Mouse (Mus musculus): ENCODE results near the gene Olfr971. TPM values are rescaled to one million over a fixed set of nuclear protein-coding genes. Genes with fewer than 3 reads are reported as not detected.
"Not testable (repeated sequence)": the region's sequence is repeated elsewhere in the genome, so short reads cannot be mapped to it uniquely, and the experiment has no call there.

The Olfr971 gene
- polyA plus RNA-seq (2015; fragmentation: Nextera tagmentation; extraction: Ambion mirVana), result not detected in 2 replicates

GRCm38 (mm10) chr9:39836576-39836975, at the start of gene Olfr971:
Gene Olfr971 (plus strand): TSS chr9:39836876.
- not testable (repeated sequence) for H3K27ac ChIP-seq (replicated peaks); H3K9ac ChIP-seq; H3K4me1 ChIP-seq (replicated peaks); H3K4me2 ChIP-seq; H3K4me3 ChIP-seq; H3K27me3 ChIP-seq; H3K9me3 ChIP-seq; ATAC-seq (ENCODE audit: low FRiP score, low read depth); H3K36me3 ChIP-seq
- 91% methylated on average over 2 of the region's 2 CpGs for WGBS

GRCm38 (mm10) chr9:39790558-39790957, 46.1 kb upstream of the Olfr971 start, which contains the start of gene Olfr969:
Gene Olfr969 (plus strand): TSS chr9:39790945.
- Histone ChIP-seq H3K27ac (replicated peaks) (no peak within 1 kb of the TSS), H3K4me3 (no peak within 1 kb of the TSS), H3K4me1 (replicated peaks) (no peaks in the 10 kb centered on the region), H3K4me2 (no peak within 1 kb of the TSS), H3K27me3 (no peaks in the 10 kb centered on the region), H3K9me3 (no peaks in the 10 kb centered on the region), H3K9ac (no peak within 1 kb of the TSS), H3K36me3 (no peaks in the 10 kb centered on the region)
- ATAC-seq (ENCODE audit: low FRiP score, low read depth), result no peak
- WGBS, result 65% methylated on average over 2 of the region's 2 CpGs

DNA sequence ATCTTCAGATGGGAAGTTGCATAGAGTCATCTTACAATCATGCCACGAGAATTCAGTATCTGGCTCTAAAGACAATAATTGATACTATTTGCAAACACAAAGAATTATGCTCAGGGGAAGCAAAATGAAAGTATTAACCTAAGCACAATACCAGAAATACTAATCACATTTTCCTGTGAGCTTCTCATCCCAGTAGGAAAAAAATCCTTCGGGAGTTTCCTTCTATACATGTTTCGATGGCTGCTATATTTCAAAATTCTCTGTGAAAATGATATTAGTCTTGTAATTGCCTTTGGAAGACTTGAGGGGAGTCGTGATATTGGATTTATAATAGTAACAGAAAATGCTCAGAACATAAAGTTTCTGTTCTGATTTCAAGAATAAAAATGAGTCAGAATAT, 28.1 kb upstream of the Olfr971 start, which contains the start of gene Olfr970:
Gene Olfr970 (plus strand): TSS at position 301 of the 400 bp plus-strand sequence.
- no peaks in the 10 kb centered on the region for H3K36me3 ChIP-seq
- no peaks in the 10 kb centered on the region for H3K9me3 ChIP-seq
- H3K27me3 ChIP-seq, result no peaks in the 10 kb centered on the region
- 74% methylated on average over 4 of the region's 4 CpGs for WGBS
- ATAC-seq (ENCODE audit: low FRiP score, low read depth), result no peak
- H3K9ac ChIP-seq, result no peak within 1 kb of the TSS
- H3K4me3 ChIP-seq, result no peak within 1 kb of the TSS
- H3K4me2 ChIP-seq, result no peak within 1 kb of the TSS
- no peaks in the 10 kb centered on the region for H3K4me1 ChIP-seq (replicated peaks)
- H3K27ac ChIP-seq (replicated peaks), result no peak within 1 kb of the TSS

DNA sequence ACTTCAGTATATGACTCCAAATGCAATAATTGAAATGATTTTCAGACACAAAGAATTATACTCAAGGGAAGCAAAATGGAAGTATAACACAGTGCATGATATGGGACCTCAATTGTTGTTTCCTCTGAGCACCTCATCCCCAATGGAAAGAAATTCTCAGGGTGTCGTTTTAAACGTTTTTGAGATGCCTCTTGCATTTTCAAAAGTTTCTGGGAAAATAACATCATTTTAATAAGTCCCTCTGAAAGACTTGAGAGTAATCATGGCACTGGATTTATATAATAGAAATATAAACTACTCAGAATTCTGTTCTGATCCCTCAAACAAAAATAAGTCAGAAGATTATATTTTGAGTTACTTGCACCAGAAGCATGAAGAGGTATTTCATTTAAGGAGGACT, 29.4 kb downstream of the Olfr971 start, which contains the start of gene Olfr972:
Gene Olfr972 (plus strand): TSS at position 301 of the 400 bp plus-strand sequence.
- ATAC-seq (ENCODE audit: low FRiP score, low read depth), result no peak
- no peaks in the 10 kb centered on the region for H3K36me3 ChIP-seq
- WGBS, result 72% methylated on average over 2 of the region's 2 CpGs
- H3K27ac ChIP-seq (replicated peaks), result no peak within 1 kb of the TSS
- H3K27me3 ChIP-seq, result no peaks in the 10 kb centered on the region
- H3K4me1 ChIP-seq (replicated peaks), result no peaks in the 10 kb centered on the region
- no peak within 1 kb of the TSS for H3K4me3 ChIP-seq
- H3K9me3 ChIP-seq, result no peaks in the 10 kb centered on the region
- H3K4me2 ChIP-seq, result no peak within 1 kb of the TSS
- H3K9ac ChIP-seq, result no peak within 1 kb of the TSS

GRCm38 (mm10) chr9:39871986-39872385, 35.3 kb downstream of the Olfr971 start:
- not testable (repeated sequence) for ATAC-seq (ENCODE audit: low FRiP score, low read depth); H3K36me3 ChIP-seq; H3K4me1 ChIP-seq (replicated peaks); H3K9ac ChIP-seq; H3K27me3 ChIP-seq; H3K4me2 ChIP-seq; H3K9me3 ChIP-seq; H3K4me3 ChIP-seq; H3K27ac ChIP-seq (replicated peaks)
- 86% methylated on average over 1 of the region's 1 CpGs for WGBS

DNA sequence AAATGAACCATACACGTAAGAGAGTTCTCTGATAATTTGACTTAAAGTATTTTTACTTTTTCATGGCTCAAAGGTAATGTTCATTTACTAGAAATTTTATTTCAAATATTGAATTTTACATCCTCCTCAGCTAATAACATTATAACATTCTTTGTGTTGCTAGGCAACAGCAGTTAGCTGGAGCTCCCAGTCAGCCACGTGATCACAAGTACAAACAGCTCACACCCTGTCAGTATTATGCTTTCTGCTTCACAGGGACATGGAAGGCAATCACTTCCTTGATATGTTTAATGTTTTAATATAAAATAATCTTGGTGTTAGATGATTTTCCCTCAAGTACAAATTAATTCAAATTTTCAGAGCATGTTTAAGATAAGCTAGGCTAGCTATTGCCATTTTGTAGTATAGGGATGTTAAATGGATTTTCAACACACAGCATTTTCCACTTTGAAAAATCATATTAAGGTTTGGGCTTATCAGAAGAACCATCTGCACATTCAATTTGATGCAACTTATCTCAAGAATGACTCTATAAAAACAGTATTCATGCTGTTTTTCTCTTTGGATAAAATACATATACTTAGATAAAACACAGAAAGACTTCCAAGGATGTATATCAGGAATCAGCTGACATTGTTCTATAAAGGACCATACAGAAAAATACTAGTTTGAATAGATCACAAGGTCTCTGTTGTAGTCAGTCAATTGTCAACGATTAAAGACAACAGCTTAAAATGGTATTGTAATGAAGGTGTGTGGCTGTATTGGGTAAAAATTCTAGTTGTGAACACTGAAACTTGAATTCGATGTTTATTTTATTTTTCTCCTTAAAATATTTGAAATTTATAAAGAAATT, 41.1 kb downstream of the Olfr971 start:
- H3K4me1 ChIP-seq (replicated peaks); H3K4me2 ChIP-seq; H3K4me3 ChIP-seq; H3K27me3 ChIP-seq; H3K9me3 ChIP-seq; H3K27ac ChIP-seq (replicated peaks); H3K36me3 ChIP-seq; H3K9ac ChIP-seq: not testable (repeated sequence)
- no CpG with 5 or more reads among the region's 4 CpGs for WGBS
- ATAC-seq (ENCODE audit: low FRiP score, low read depth), result peak; percentile 89

Other genes starting within 250 kb of the Olfr971 start
- gene AW551984, start 232.5 kb upstream of the Olfr971 start, polyA plus RNA-seq (2015; fragmentation: Nextera tagmentation; extraction: Ambion mirVana), result 158 and 162 TPM in 2 replicates
- not detected in 2 replicates for gene Olfr148, start 226.2 kb upstream of the Olfr971 start, polyA plus RNA-seq (2015; fragmentation: Nextera tagmentation; extraction: Ambion mirVana)
- gene Olfr960, start 215.5 kb upstream of the Olfr971 start, polyA plus RNA-seq (2015; fragmentation: Nextera tagmentation; extraction: Ambion mirVana), result not detected in 2 replicates
- gene Olfr961, start 191.8 kb upstream of the Olfr971 start, polyA plus RNA-seq (2015; fragmentation: Nextera tagmentation; extraction: Ambion mirVana), result not detected in 2 replicates
- gene Olfr963, start 169.7 kb upstream of the Olfr971 start, polyA plus RNA-seq (2015; fragmentation: Nextera tagmentation; extraction: Ambion mirVana), result not detected in 2 replicates
- gene Olfr149, start 129.8 kb upstream of the Olfr971 start, polyA plus RNA-seq (2015; fragmentation: Nextera tagmentation; extraction: Ambion mirVana), result not detected in 2 replicates
- gene Olfr965, start 125.5 kb upstream of the Olfr971 start, polyA plus RNA-seq (2015; fragmentation: Nextera tagmentation; extraction: Ambion mirVana), result not detected in 2 replicates
- gene Olfr150, start 105.9 kb upstream of the Olfr971 start, polyA plus RNA-seq (2015; fragmentation: Nextera tagmentation; extraction: Ambion mirVana), result not detected in 2 replicates
- gene Olfr967, start 90.6 kb upstream of the Olfr971 start, polyA plus RNA-seq (2015; fragmentation: Nextera tagmentation; extraction: Ambion mirVana), result not detected in 2 replicates
- gene Olfr968, start 53.6 kb upstream of the Olfr971 start, polyA plus RNA-seq (2015; fragmentation: Nextera tagmentation; extraction: Ambion mirVana), result not detected in 2 replicates
- gene Olfr969, start 45.9 kb upstream of the Olfr971 start, polyA plus RNA-seq (2015; fragmentation: Nextera tagmentation; extraction: Ambion mirVana), result not detected in 2 replicates
- not detected in 2 replicates for gene Olfr970, start 28.0 kb upstream of the Olfr971 start, polyA plus RNA-seq (2015; fragmentation: Nextera tagmentation; extraction: Ambion mirVana)
- gene Olfr972, start 29.5 kb downstream of the Olfr971 start, polyA plus RNA-seq (2015; fragmentation: Nextera tagmentation; extraction: Ambion mirVana), result not detected in 2 replicates
- not detected in 2 replicates for gene Olfr229, start 70.5 kb downstream of the Olfr971 start, polyA plus RNA-seq (2015; fragmentation: Nextera tagmentation; extraction: Ambion mirVana)
- not detected in 2 replicates for gene Olfr974, start 100.6 kb downstream of the Olfr971 start, polyA plus RNA-seq (2015; fragmentation: Nextera tagmentation; extraction: Ambion mirVana)
- 0.05 TPM in 1 of 2 replicates, not detected in the other for gene Olfr975, start 115.2 kb downstream of the Olfr971 start, polyA plus RNA-seq (2015; fragmentation: Nextera tagmentation; extraction: Ambion mirVana)
- gene Olfr976, start 124.3 kb downstream of the Olfr971 start, polyA plus RNA-seq (2015; fragmentation: Nextera tagmentation; extraction: Ambion mirVana), result not detected in 2 replicates
- not detected in 2 replicates for gene Olfr978, start 155.2 kb downstream of the Olfr971 start, polyA plus RNA-seq (2015; fragmentation: Nextera tagmentation; extraction: Ambion mirVana)
- not detected in 2 replicates for gene Olfr979, start 166.6 kb downstream of the Olfr971 start, polyA plus RNA-seq (2015; fragmentation: Nextera tagmentation; extraction: Ambion mirVana)
- not detected in 2 replicates for gene Olfr980, start 172.7 kb downstream of the Olfr971 start, polyA plus RNA-seq (2015; fragmentation: Nextera tagmentation; extraction: Ambion mirVana)
- not detected in 2 replicates for gene Olfr981, start 184.6 kb downstream of the Olfr971 start, polyA plus RNA-seq (2015; fragmentation: Nextera tagmentation; extraction: Ambion mirVana)
- gene Olfr982, start 237.0 kb downstream of the Olfr971 start, polyA plus RNA-seq (2015; fragmentation: Nextera tagmentation; extraction: Ambion mirVana), result not detected in 2 replicates

All from hindbrain, embryonic 15.5 days (tissue).